Mouse (Mus musculus): ENCODE measurements around the gene Erc2. TPM values are rescaled to one million over a fixed set of nuclear protein-coding genes. Genes with fewer than 3 reads are reported as not detected.

Gene Erc2
- polyA plus RNA-seq, 1 experiment from 2014 or later: 33.9 TPM

GRCm38 (mm10) chr14:27840120-27840519, 217.9 kb downstream of the Erc2 start:
- Histone ChIP-seq H3K4me1 (replicated peaks; ENCODE audit: control insufficient read depth, insufficient read depth, low read length) (no peaks in the 10 kb centered on the region), H3K27me3 (ENCODE audit: control insufficient read depth, insufficient read depth, low read length) (no peaks in the 10 kb centered on the region), H3K9ac (ENCODE audit: low read depth, low read length) (no peak overlapping the region), H3K9me3 (ENCODE audit: control insufficient read depth, low read length) (no peaks in the 10 kb centered on the region), H3K4me3 (ENCODE audit: low read depth, low read length) (no peak overlapping the region), H3K36me3 (ENCODE audit: control insufficient read depth, insufficient read depth, low read length) (no peaks in the 10 kb centered on the region), H3K27ac (ENCODE audit: low read depth, low read length) (no peak overlapping the region), H3K4me2 (replicated peaks; ENCODE audit: low read depth, low read length) (no peak overlapping the region)
- ATAC-seq (ENCODE audit: low FRiP score) (no peak), DNase-seq (ENCODE audit: low spot score) (no peak)
- 88% methylated on average over 1 of the region's 1 CpGs for WGBS

DNA sequence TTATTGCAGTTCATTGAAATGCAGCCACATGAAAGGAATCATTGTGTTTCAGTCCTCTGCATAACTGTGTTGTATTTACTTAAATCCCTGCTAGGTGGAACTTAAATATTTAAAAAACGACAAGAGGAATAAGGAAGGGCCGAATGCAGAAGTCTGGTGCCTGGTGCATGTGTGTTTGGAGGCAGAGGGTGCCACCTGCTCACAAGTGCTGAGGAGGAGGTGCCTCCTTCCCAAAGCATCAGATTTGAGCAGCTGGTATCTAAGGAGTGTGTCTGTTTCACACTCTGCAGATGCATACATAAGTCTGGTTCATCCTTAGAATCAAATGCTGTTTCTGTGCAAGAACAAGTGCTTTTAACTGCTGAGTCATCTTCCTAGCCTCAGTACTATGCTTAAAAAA, 224.6 kb downstream of the Erc2 start:
- Histone ChIP-seq H3K36me3 (ENCODE audit: control insufficient read depth, insufficient read depth, low read length) (no peaks in the 10 kb centered on the region), H3K4me1 (replicated peaks; ENCODE audit: control insufficient read depth, insufficient read depth, low read length) (no peaks in the 10 kb centered on the region), H3K27ac (ENCODE audit: low read depth, low read length) (no peak overlapping the region), H3K27me3 (ENCODE audit: control insufficient read depth, insufficient read depth, low read length) (no peaks in the 10 kb centered on the region), H3K4me2 (replicated peaks; ENCODE audit: low read depth, low read length) (no peak overlapping the region), H3K4me3 (ENCODE audit: low read depth, low read length) (no peak overlapping the region), H3K9ac (ENCODE audit: low read depth, low read length) (no peak overlapping the region), H3K9me3 (ENCODE audit: control insufficient read depth, low read length) (no peaks in the 10 kb centered on the region)
- ATAC-seq (ENCODE audit: low FRiP score): no peak
- DNase-seq (ENCODE audit: low spot score): no peak
- 80% methylated on average over 2 of the region's 2 CpGs for WGBS

- no peak overlapping the region for H3K27ac ChIP-seq (ENCODE audit: low read depth, low read length)
- DNase-seq (ENCODE audit: low spot score) (no peak), ATAC-seq (ENCODE audit: low FRiP score) (no peak)
- 82% methylated on average over 3 of the region's 3 CpGs for WGBS
- H3K9me3 ChIP-seq (ENCODE audit: control insufficient read depth, low read length): no peaks in the 10 kb centered on the region
- H3K9ac ChIP-seq (ENCODE audit: low read depth, low read length): no peak overlapping the region
- H3K4me1 ChIP-seq (replicated peaks; ENCODE audit: control insufficient read depth, insufficient read depth, low read length): no peaks in the 10 kb centered on the region
- no peaks in the 10 kb centered on the region for H3K27me3 ChIP-seq (ENCODE audit: control insufficient read depth, insufficient read depth, low read length)
- H3K4me3 ChIP-seq (ENCODE audit: low read depth, low read length): no peak overlapping the region
- H3K36me3 ChIP-seq (ENCODE audit: control insufficient read depth, insufficient read depth, low read length): no peaks in the 10 kb centered on the region
- H3K4me2 ChIP-seq (replicated peaks; ENCODE audit: low read depth, low read length): no peak overlapping the region
These were observed 225.1 kb downstream of the Erc2 start for GRCm38 (mm10) chr14:27847291-27847690.

DNA sequence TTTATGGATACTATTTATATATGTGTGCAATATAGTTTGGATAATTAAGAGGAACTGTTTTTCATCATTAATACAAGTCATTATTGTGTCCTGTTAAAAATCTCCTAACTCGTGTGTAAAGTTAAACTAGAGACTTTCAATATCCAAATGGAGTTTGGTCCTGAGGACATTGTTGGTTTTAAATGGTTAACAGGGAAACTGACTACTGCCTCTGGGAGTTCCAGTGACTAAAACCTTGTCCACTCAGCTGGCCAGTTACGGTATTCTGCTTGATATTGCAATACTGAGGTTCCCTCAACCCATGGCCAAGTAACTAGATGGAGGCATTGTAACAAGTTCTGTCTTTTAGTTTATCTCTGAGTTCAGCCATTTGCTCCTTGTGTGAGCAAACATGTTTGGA, 229.0 kb downstream of the Erc2 start:
- no peak overlapping the region for H3K27ac ChIP-seq (ENCODE audit: low read depth, low read length)
- H3K4me2 ChIP-seq (replicated peaks; ENCODE audit: low read depth, low read length): no peak overlapping the region
- ATAC-seq (ENCODE audit: low FRiP score) (no peak), DNase-seq (ENCODE audit: low spot score) (no peak)
- WGBS: 91% methylated on average over 2 of the region's 2 CpGs
- no peaks in the 10 kb centered on the region for H3K4me1 ChIP-seq (replicated peaks; ENCODE audit: control insufficient read depth, insufficient read depth, low read length)
- H3K9ac ChIP-seq (ENCODE audit: low read depth, low read length): no peak overlapping the region
- no peak overlapping the region for H3K4me3 ChIP-seq (ENCODE audit: low read depth, low read length)
- no peaks in the 10 kb centered on the region for H3K36me3 ChIP-seq (ENCODE audit: control insufficient read depth, insufficient read depth, low read length)
- no peaks in the 10 kb centered on the region for H3K27me3 ChIP-seq (ENCODE audit: control insufficient read depth, insufficient read depth, low read length)
- no peaks in the 10 kb centered on the region for H3K9me3 ChIP-seq (ENCODE audit: control insufficient read depth, low read length)

DNA sequence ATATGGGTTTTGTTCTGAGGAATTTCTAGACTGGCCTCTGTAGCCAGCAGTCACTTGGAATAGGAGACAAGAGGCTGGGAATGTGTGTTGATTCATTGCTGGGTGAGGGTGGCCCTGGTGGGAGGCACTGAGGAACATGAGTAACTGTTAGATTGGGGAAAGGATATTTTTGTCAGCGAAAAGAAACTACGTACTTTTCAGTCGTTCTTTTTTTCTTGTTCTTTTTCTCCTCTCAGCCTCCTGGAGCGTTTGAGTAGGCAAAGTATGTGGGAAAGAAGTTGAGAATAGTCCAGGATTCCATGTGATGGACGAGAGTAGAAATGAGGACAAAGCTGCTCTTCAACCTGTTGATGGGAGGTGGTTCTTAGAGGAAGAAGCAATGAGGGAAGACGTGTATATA, 230.4 kb downstream of the Erc2 start:
- Histone ChIP-seq H3K4me1 (replicated peaks; ENCODE audit: control insufficient read depth, insufficient read depth, low read length) (no peaks in the 10 kb centered on the region), H3K4me2 (replicated peaks; ENCODE audit: low read depth, low read length) (no peak overlapping the region), H3K27me3 (ENCODE audit: control insufficient read depth, insufficient read depth, low read length) (no peaks in the 10 kb centered on the region), H3K27ac (ENCODE audit: low read depth, low read length) (no peak overlapping the region), H3K4me3 (ENCODE audit: low read depth, low read length) (no peak overlapping the region), H3K36me3 (ENCODE audit: control insufficient read depth, insufficient read depth, low read length) (no peaks in the 10 kb centered on the region), H3K9me3 (ENCODE audit: control insufficient read depth, low read length) (no peaks in the 10 kb centered on the region), H3K9ac (ENCODE audit: low read depth, low read length) (no peak overlapping the region)
- ATAC-seq (ENCODE audit: low FRiP score) (no peak), DNase-seq (ENCODE audit: low spot score) (no peak)
- WGBS: 89% methylated on average over 6 of the region's 6 CpGs

DNA sequence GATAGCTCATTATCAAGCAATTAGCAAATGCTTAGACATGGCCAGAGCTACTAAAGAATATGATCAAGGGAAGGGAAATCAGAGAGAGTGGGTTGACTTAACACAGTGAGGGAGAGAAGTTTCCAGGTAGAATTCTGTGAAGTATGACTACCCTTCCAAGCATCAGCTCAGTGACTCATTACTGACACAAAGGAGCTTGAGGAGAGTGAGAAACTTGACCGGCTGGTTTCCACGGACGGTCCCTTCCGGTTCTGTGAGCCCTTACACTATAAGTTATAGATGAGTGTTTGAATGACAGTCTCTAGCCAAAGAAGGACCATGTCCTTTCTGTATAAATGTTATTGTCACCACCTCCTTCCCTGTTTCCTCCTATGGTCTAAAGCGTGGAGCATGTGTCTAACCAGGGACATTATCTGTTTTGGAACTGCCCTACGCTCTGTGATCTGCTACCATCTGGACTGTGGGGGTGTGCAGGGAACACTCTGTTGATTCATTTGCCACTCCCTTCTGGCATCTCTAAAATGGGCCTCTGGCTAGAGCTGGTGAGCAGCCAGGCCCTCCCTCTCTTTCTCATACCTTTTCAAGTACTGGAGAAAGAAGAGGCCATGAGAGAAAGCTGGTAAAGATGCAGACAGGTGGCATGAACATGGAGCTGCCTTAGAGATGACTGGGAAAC, 238.3 kb downstream of the Erc2 start:
- H3K9me3 ChIP-seq (ENCODE audit: control insufficient read depth, low read length): no peaks in the 10 kb centered on the region
- ATAC-seq (ENCODE audit: low FRiP score) (no peak), DNase-seq (ENCODE audit: low spot score) (no peak)
- no peak overlapping the region for H3K9ac ChIP-seq (ENCODE audit: low read depth, low read length)
- H3K27ac ChIP-seq (ENCODE audit: low read depth, low read length): no peak overlapping the region
- H3K4me2 ChIP-seq (replicated peaks; ENCODE audit: low read depth, low read length): no peak overlapping the region
- H3K36me3 ChIP-seq (ENCODE audit: control insufficient read depth, insufficient read depth, low read length): no peaks in the 10 kb centered on the region
- H3K27me3 ChIP-seq (ENCODE audit: control insufficient read depth, insufficient read depth, low read length): no peaks in the 10 kb centered on the region
- no peak overlapping the region for H3K4me3 ChIP-seq (ENCODE audit: low read depth, low read length)
- H3K4me1 ChIP-seq (replicated peaks; ENCODE audit: control insufficient read depth, insufficient read depth, low read length): no peaks in the 10 kb centered on the region
- 94% methylated on average over 6 of the region's 6 CpGs for whole genome bisulfite sequencing

- Histone ChIP-seq H3K27ac (ENCODE audit: low read depth, low read length) (no peak overlapping the region), H3K9ac (ENCODE audit: low read depth, low read length) (no peak overlapping the region), H3K4me1 (replicated peaks; ENCODE audit: control insufficient read depth, insufficient read depth, low read length) (no peaks in the 10 kb centered on the region), H3K36me3 (ENCODE audit: control insufficient read depth, insufficient read depth, low read length) (no peaks in the 10 kb centered on the region), H3K4me2 (replicated peaks; ENCODE audit: low read depth, low read length) (no peak overlapping the region), H3K4me3 (ENCODE audit: low read depth, low read length) (no peak overlapping the region), H3K27me3 (ENCODE audit: control insufficient read depth, insufficient read depth, low read length) (no peaks in the 10 kb centered on the region), H3K9me3 (ENCODE audit: control insufficient read depth, low read length) (no peaks in the 10 kb centered on the region)
- ATAC-seq (ENCODE audit: low FRiP score) (no peak), DNase-seq (ENCODE audit: low spot score) (no peak)
These were observed 240.1 kb downstream of the Erc2 start for GRCm38 (mm10) chr14:27862299-27862698.

- Histone ChIP-seq H3K9ac (ENCODE audit: low read depth, low read length) (no peak overlapping the region), H3K36me3 (ENCODE audit: control insufficient read depth, insufficient read depth, low read length) (no peaks in the 10 kb centered on the region), H3K27ac (ENCODE audit: low read depth, low read length) (no peak overlapping the region), H3K4me3 (ENCODE audit: low read depth, low read length) (no peak overlapping the region), H3K27me3 (ENCODE audit: control insufficient read depth, insufficient read depth, low read length) (no peaks in the 10 kb centered on the region), H3K9me3 (ENCODE audit: control insufficient read depth, low read length) (no peaks in the 10 kb centered on the region), H3K4me1 (replicated peaks; ENCODE audit: control insufficient read depth, insufficient read depth, low read length) (no peaks in the 10 kb centered on the region), H3K4me2 (replicated peaks; ENCODE audit: low read depth, low read length) (no peak overlapping the region)
- DNase-seq (ENCODE audit: low spot score) (no peak), ATAC-seq (ENCODE audit: low FRiP score) (no peak)
These were observed 245.2 kb downstream of the Erc2 start for GRCm38 (mm10) chr14:27867386-27867785.

- no peaks in the 10 kb centered on the region for H3K9me3 ChIP-seq (ENCODE audit: control insufficient read depth, low read length)
- DNase-seq (ENCODE audit: low spot score): no peak
- no peak overlapping the region for H3K4me3 ChIP-seq (ENCODE audit: low read depth, low read length)
- no peak overlapping the region for H3K9ac ChIP-seq (ENCODE audit: low read depth, low read length)
- no peaks in the 10 kb centered on the region for H3K36me3 ChIP-seq (ENCODE audit: control insufficient read depth, insufficient read depth, low read length)
- no peak overlapping the region for H3K4me2 ChIP-seq (replicated peaks; ENCODE audit: low read depth, low read length)
- no peaks in the 10 kb centered on the region for H3K4me1 ChIP-seq (replicated peaks; ENCODE audit: control insufficient read depth, insufficient read depth, low read length)
- ATAC-seq (ENCODE audit: low FRiP score): no peak
- WGBS: 88% methylated on average over 1 of the region's 1 CpGs
- H3K27me3 ChIP-seq (ENCODE audit: control insufficient read depth, insufficient read depth, low read length): no peaks in the 10 kb centered on the region
- H3K27ac ChIP-seq (ENCODE audit: low read depth, low read length): no peak overlapping the region
These were observed 251.4 kb downstream of the Erc2 start for GRCm38 (mm10) chr14:27873619-27874018.

Measured in hindbrain, embryonic 11.5 days (tissue).